Mouse (Mus musculus) adrenal gland, adult 18-20 months (tissue): ENCODE results near the gene Gm28710. TPM values are rescaled to one million over a fixed set of nuclear protein-coding genes. Genes with fewer than 3 reads are reported as not detected.

Source experiments
- DNase-seq, 2 experiments: peaks; one replicate each; pipeline ENCODE4 v3.0.0; 2021 to 2022; ENCODE audit warnings: low spot score in 2 of 2
- long read RNA-seq, 2 experiments: library from polyadenylated mRNA; stranded (forward); transcript quantifications; one replicate each; pipeline ENCODE4 v2.0.0; 2021
- total RNA-seq, 2 experiments: library from RNA; stranded (reverse); gene quantifications; 1 replicate in 1 of 2; 2 replicates in 1 of 2; pipeline ENCODE4 v1.2.3; 2021

The Gm28710 gene
- not detected for total RNA-seq
- long read RNA-seq, experiment 1: 0 reads
- long read RNA-seq, experiment 2: 0 reads

GRCm38 (mm10) chr5:16791243-16791860 lies at the start of gene Gm28710:
Gm28710 (plus strand) TSS chr5:16791810.
- no peak for DNase-seq

- no peak for DNase-seq
Observed at GRCm38 (mm10) chr5:16777176-16777575, 14.4 kb upstream of the Gm28710 start.

GRCm38 (mm10) chr5:16778610-16779172 lies 12.9 kb upstream of the Gm28710 start:
- DNase-seq: no peak

GRCm38 (mm10) chr5:16785627-16786026 lies 6.0 kb upstream of the Gm28710 start:
- DNase-seq: no peak

GRCm38 (mm10) chr5:16794972-16795371 lies 3.4 kb downstream of the Gm28710 start:
- DNase-seq: no peak

GRCm38 (mm10) chr5:16802726-16803125 lies 11.1 kb downstream of the Gm28710 start:
- DNase-seq: no peak

- no peak for DNase-seq
Observed at GRCm38 (mm10) chr5:16838991-16839390, 47.4 kb downstream of the Gm28710 start.

GRCm38 (mm10) chr5:16869309-16869915 lies 77.8 kb downstream of the Gm28710 start:
- DNase-seq: peak; percentile 23 to 45

- no peak for DNase-seq
Observed at GRCm38 (mm10) chr5:16894161-16894560, 102.6 kb downstream of the Gm28710 start.

- no peak for DNase-seq
Observed at GRCm38 (mm10) chr5:16919791-16920190, 128.2 kb downstream of the Gm28710 start.

- no peak for DNase-seq
Observed at GRCm38 (mm10) chr5:16922473-16922872, 130.9 kb downstream of the Gm28710 start.

Other genes with a start within 250 kb of the Gm28710 start
- 1 to 10 TPM; 4.7 to 5.8 TPM for gene Hgf, start 238.3 kb upstream of the Gm28710 start, total RNA-seq